In genomic region chr12:12588771-12589370, GRCm38 (mm10) we compare ENCODE assay signal across 22 mouse cellular contexts.
A peak's percentile ranks its signal among the peaks of the same experiment; 100 is the strongest.
DNase-seq lines count a peak whose midpoint lies in the region; ATAC-seq lines count a peak whose summit lies in the region.
"Had no signal": no experiment of that assay in that cellular context is flagged by ENCODE, and none has a peak within 500 bp of the region (broad histone marks: within the 10 kb centered on the region; RNA-seq: fewer than 3 reads in every experiment).

No protein-coding gene starts in this region.

- no peaks in the 10 kb centered on the region for H3K36me3 ChIP-seq in heart, embryonic 12.5 days
- no peaks in the 10 kb centered on the region for H3K36me3 ChIP-seq in limb, embryonic 11.5 days (ENCODE audit: control insufficient read depth, insufficient read depth, low read length)
- H3K36me3 ChIP-seq: embryonic facial prominence, embryonic 13.5 days; neural tube, embryonic 15.5 days had no signal

- H3K27me3 ChIP-seq in heart, embryonic 12.5 days (replicated peaks) = no peaks in the 10 kb centered on the region
- H3K27me3 ChIP-seq in limb, embryonic 11.5 days (ENCODE audit: control insufficient read depth, insufficient read depth, low read length) = no peaks in the 10 kb centered on the region
- H3K27me3 ChIP-seq: embryonic facial prominence, embryonic 13.5 days; neural tube, embryonic 15.5 days had no signal

- peak; percentile 82 for DNase-seq in heart, adult 11 months
- peak; percentile 51 for DNase-seq in embryo, embryonic 10 days (ENCODE audit: low spot score)
- DNase-seq in embryo, embryonic 11 days = peak; percentile 53
- peak; percentile 79 for DNase-seq in limb, embryonic 11.5 days (ENCODE audit: low spot score)
- no peak for DNase-seq in left cerebral cortex, adult 11 months (ENCODE audit: low spot score)
- DNase-seq in kidney, postnatal 14 days = no peak
- DNase-seq: adrenal gland, adult 2 months; cerebellum, adult 9-10 months; forebrain, postnatal 0 days; kidney, adult 9 months; kidney, postnatal 36 days; layer of hippocampus, adult 9-11 months; lung, adult 18-20 months; right cerebral cortex, postnatal 14 days; spleen, adult 18-20 months; thymus, postnatal 25 days had no signal

- peaks cover 5% of the 10 kb centered on the region; the same call in 1 of the 2 replicates for H3K4me1 ChIP-seq in heart, embryonic 12.5 days (replicated peaks)
- H3K4me1 ChIP-seq in limb, embryonic 11.5 days (ENCODE audit: control insufficient read depth, insufficient read depth, low read length) = peaks cover 22% of the 10 kb centered on the region

- ATAC-seq in heart, embryonic 12.5 days (ENCODE audit: insufficient number of reproducible peaks, low FRiP score) = no peak
- peak; percentile 84 for ATAC-seq in limb, embryonic 11.5 days (ENCODE audit: insufficient number of reproducible peaks, low FRiP score, low TSS enrichment, low read depth)
- ATAC-seq: forebrain, postnatal 0 days; midbrain, embryonic 16.5 days had no signal

- H3K9me3 ChIP-seq in heart, embryonic 12.5 days (replicated peaks) = no peaks in the 10 kb centered on the region
- no peaks in the 10 kb centered on the region for H3K9me3 ChIP-seq in limb, embryonic 11.5 days (ENCODE audit: control insufficient read depth, low read length)
- H3K9me3 ChIP-seq: embryonic facial prominence, embryonic 13.5 days; neural tube, embryonic 15.5 days had no signal

- 60% methylated on average over 5 of the region's 5 CpGs for WGBS in heart, embryonic 12.5 days
- WGBS in limb, embryonic 11.5 days = 11% methylated on average over 5 of the region's 5 CpGs

- no peak overlapping the region for H3K9ac ChIP-seq in heart, embryonic 12.5 days
- no peak overlapping the region for H3K9ac ChIP-seq in limb, embryonic 11.5 days (ENCODE audit: low read length)
- H3K9ac ChIP-seq: embryonic facial prominence, embryonic 13.5 days; forebrain, postnatal 0 days; hindbrain, embryonic 14.5 days; neural tube, embryonic 15.5 days had no signal

- no peak overlapping the region for H3K4me3 ChIP-seq in heart, embryonic 12.5 days
- H3K4me3 ChIP-seq in limb, embryonic 11.5 days (ENCODE audit: low read depth, low read length) = no peak overlapping the region
- H3K4me3 ChIP-seq: embryonic facial prominence, embryonic 13.5 days; neural tube, embryonic 15.5 days had no signal

- H3K27ac ChIP-seq in heart, embryonic 12.5 days (ENCODE audit: poor library complexity, severe bottlenecking) = no peak overlapping the region
- H3K27ac ChIP-seq in limb, embryonic 11.5 days (replicated peaks; ENCODE audit: low read depth, low read length) = no peak overlapping the region
- H3K27ac ChIP-seq: embryonic facial prominence, embryonic 13.5 days; hindbrain, embryonic 14.5 days; neural tube, embryonic 15.5 days had no signal

- no peak overlapping the region for H3K4me2 ChIP-seq in heart, embryonic 12.5 days
- H3K4me2 ChIP-seq in limb, embryonic 11.5 days (ENCODE audit: low read depth, severe bottlenecking) = no peak overlapping the region
- H3K4me2 ChIP-seq: embryonic facial prominence, embryonic 13.5 days; hindbrain, embryonic 14.5 days; liver, embryonic 11.5 days; neural tube, embryonic 15.5 days had no signal

Comparison
In these comparisons a context has a peak if more than half of its experiments do, and no peak if none do; other contexts are left out.
1. DNase-seq: peak in heart, adult 11 months (single experiment), embryo, embryonic 10 days (single experiment), embryo, embryonic 11 days (single experiment) and limb, embryonic 11.5 days (single experiment); none in left cerebral cortex, adult 11 months (single experiment) and kidney, postnatal 14 days (single experiment).